Mouse (Mus musculus) bone marrow macrophage, adult 2 months (primary cell): ENCODE data around the gene Foxo6.

Experiments
- CTCF ChIP-seq: IDR thresholded peaks from 2 replicates; pipeline ENCODE4 v1.5.1; 2012; ENCODE audit warnings: low read depth, mild to moderate bottlenecking, low read length, moderate library complexity
- POLR2A ChIP-seq: IDR thresholded peaks from 2 replicates; pipeline ENCODE4 v1.6.1; 2012; ENCODE audit warnings: mild to moderate bottlenecking, low read depth, low read length, borderline replicate concordance

DNA sequence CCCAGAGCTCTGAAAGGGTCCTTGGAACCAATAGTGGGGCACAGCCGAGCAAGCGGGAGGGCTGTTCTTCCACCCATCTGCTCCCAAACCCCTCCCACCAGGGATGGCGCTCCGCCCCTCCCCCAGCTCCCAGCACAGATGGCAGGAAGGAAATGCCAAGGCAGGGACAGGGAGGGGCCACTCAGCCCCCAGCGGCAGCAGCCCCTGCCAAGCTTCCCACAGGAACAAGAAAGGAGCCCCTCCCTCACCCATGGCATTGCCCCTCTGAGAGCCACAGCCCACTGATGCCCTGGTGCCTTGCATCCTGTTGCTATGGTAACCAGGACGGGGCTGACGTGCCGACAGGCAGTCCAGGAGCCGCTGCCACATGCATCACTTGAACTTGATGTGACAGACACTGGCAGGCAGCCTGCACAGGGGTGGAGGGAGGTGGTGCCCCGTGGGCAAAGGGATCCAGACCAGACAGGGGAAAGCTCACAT lies 44.3 kb downstream of the Foxo6 start:
- TF ChIP-seq CTCF, result no peak
- no peak for TF ChIP-seq POLR2A
